Mouse (Mus musculus) spleen, adult 2 months (tissue): ENCODE results near the gene Ttc3.

ENCODE experiments used
- CTCF ChIP-seq: fragments of 200-500 bp; IDR thresholded peaks from 2 replicates; pipeline ENCODE4 v1.5.1; 2011; ENCODE audit warnings: mild to moderate bottlenecking, inconsistent platforms; ENCODE audit not compliant: insufficient read depth, insufficient read length, insufficient replicate concordance; ENCODE audit errors: extremely low read depth
- POLR2A ChIP-seq: fragments of 200-500 bp; IDR thresholded peaks from 2 replicates; pipeline ENCODE4 v1.6.1; 2011; ENCODE audit warnings: low read depth, low read length, inconsistent platforms

GRCm38 (mm10) chr16:94497911-94498310 lies 127.5 kb downstream of the Ttc3 start:
- TF ChIP-seq POLR2A, result no peak
- TF ChIP-seq CTCF, result no peak
